Mouse (Mus musculus): ENCODE results near the gene Mtx2.
A peak's percentile ranks its signal among the peaks of the same experiment; 100 is the strongest.

Gene Mtx2

GRCm38 (mm10) chr2:74825730-74826430, at the start of gene Mtx2:
Gene Mtx2, plus strand, starts transcription at chr2:74825803.
- DNase-seq (ENCODE audit: low spot score) = peak; percentile 85

- DNase-seq (ENCODE audit: low spot score) = no peak
Measured at GRCm38 (mm10) chr2:74777536-74778275, 47.9 kb upstream of the Mtx2 start.

- no peak for DNase-seq (ENCODE audit: low spot score)
Measured at GRCm38 (mm10) chr2:74781386-74781785, 44.2 kb upstream of the Mtx2 start.

GRCm38 (mm10) chr2:74795531-74795930, 30.1 kb upstream of the Mtx2 start:
- DNase-seq (ENCODE audit: low spot score) = no peak

GRCm38 (mm10) chr2:74808431-74808830, 17.2 kb upstream of the Mtx2 start:
- no peak for DNase-seq (ENCODE audit: low spot score)

GRCm38 (mm10) chr2:74822654-74823053, 2.9 kb upstream of the Mtx2 start:
- DNase-seq (ENCODE audit: low spot score) = no peak

GRCm38 (mm10) chr2:74825371-74825729, 253 bp upstream of the Mtx2 start:
- no peak for DNase-seq (ENCODE audit: low spot score)

GRCm38 (mm10) chr2:74846992-74847391, 21.4 kb downstream of the Mtx2 start:
- no peak for DNase-seq (ENCODE audit: low spot score)

GRCm38 (mm10) chr2:74847516-74847915, 21.9 kb downstream of the Mtx2 start:
- no peak for DNase-seq (ENCODE audit: low spot score)

GRCm38 (mm10) chr2:74850036-74850435, 24.4 kb downstream of the Mtx2 start:
- DNase-seq (ENCODE audit: low spot score) = no peak

- no peak for DNase-seq (ENCODE audit: low spot score)
Measured at GRCm38 (mm10) chr2:74862070-74862476, 36.5 kb downstream of the Mtx2 start.

- DNase-seq (ENCODE audit: low spot score) = no peak
Measured at GRCm38 (mm10) chr2:74865414-74865813, 39.8 kb downstream of the Mtx2 start.

- DNase-seq (ENCODE audit: low spot score) = no peak
Measured at GRCm38 (mm10) chr2:74874043-74874442, 48.4 kb downstream of the Mtx2 start.

- DNase-seq (ENCODE audit: low spot score) = no peak
Measured at GRCm38 (mm10) chr2:74884357-74884756, 58.8 kb downstream of the Mtx2 start.

- no peak for DNase-seq (ENCODE audit: low spot score)
Measured at GRCm38 (mm10) chr2:74891868-74892267, 66.3 kb downstream of the Mtx2 start.

- DNase-seq (ENCODE audit: low spot score) = no peak
Measured at GRCm38 (mm10) chr2:74892881-74893615, 67.4 kb downstream of the Mtx2 start.

- DNase-seq (ENCODE audit: low spot score) = no peak
Measured at GRCm38 (mm10) chr2:74894061-74894460, 68.5 kb downstream of the Mtx2 start.

- DNase-seq (ENCODE audit: low spot score) = no peak
Measured at GRCm38 (mm10) chr2:74899973-74900372, 74.4 kb downstream of the Mtx2 start.

- no peak for DNase-seq (ENCODE audit: low spot score)
Measured at GRCm38 (mm10) chr2:74901764-74902295, 76.2 kb downstream of the Mtx2 start.

- peak; percentile 59 for DNase-seq (ENCODE audit: low spot score)
Measured at GRCm38 (mm10) chr2:74907368-74908291, 82.0 kb downstream of the Mtx2 start.

GRCm38 (mm10) chr2:74912031-74912430, 86.4 kb downstream of the Mtx2 start:
- DNase-seq (ENCODE audit: low spot score) = no peak

All from testis, postnatal 10 days (tissue).